Mouse (Mus musculus) embryonic facial prominence, embryonic 13.5 days (tissue): ENCODE data around the gene Il2rb. TPM values are rescaled to one million over a fixed set of nuclear protein-coding genes. Genes with fewer than 3 reads are reported as not detected.
A peak's percentile ranks its signal among the peaks of the same experiment; 100 is the strongest.

Source experiments
- ATAC-seq: fragments of 200-750 bp; cut with Nextera tagmentation; 2 replicates; pipeline ENCODE4 v1.8.0; 2017; ENCODE audit warnings: low read depth; ENCODE audit not compliant: insufficient number of reproducible peaks, insufficient read depth, low FRiP score, low TSS enrichment
- H3K27ac ChIP-seq: fragments of 300-500 bp; sonication (generic); 2 replicates; pipeline ENCODE4 v1.5.1; 2015; ENCODE audit warnings: moderate library complexity, mild to moderate bottlenecking, inconsistent platforms
- H3K27me3 ChIP-seq: fragments of 300-500 bp; sonication (generic); 2 replicates; pipeline ENCODE4 v1.6.1; 2015; ENCODE audit warnings: mild to moderate bottlenecking, inconsistent platforms
- H3K36me3 ChIP-seq: fragments of 300-500 bp; sonication (generic); 2 replicates; pipeline ENCODE4 v1.6.1; 2015; ENCODE audit warnings: mild to moderate bottlenecking, inconsistent platforms
- H3K4me1 ChIP-seq: fragments of 300-500 bp; sonication (generic); 2 replicates; pipeline ENCODE4 v1.6.1; 2015; ENCODE audit warnings: inconsistent platforms
- H3K4me2 ChIP-seq: fragments of 300-500 bp; sonication (generic); 2 replicates; pipeline ENCODE4 v1.6.1; 2015; ENCODE audit warnings: moderate library complexity, mild to moderate bottlenecking, inconsistent platforms
- H3K4me3 ChIP-seq: fragments of 300-500 bp; sonication (generic); 2 replicates; pipeline ENCODE4 v1.5.1; 2015; ENCODE audit warnings: mild to moderate bottlenecking, inconsistent platforms
- H3K9ac ChIP-seq: fragments of 300-500 bp; sonication (generic); 2 replicates; pipeline ENCODE4 v1.6.1; 2015; ENCODE audit warnings: mild to moderate bottlenecking, inconsistent platforms
- H3K9me3 ChIP-seq: fragments of 300-500 bp; sonication (generic); 2 replicates; pipeline ENCODE4 v1.6.1; 2016; ENCODE audit warnings: inconsistent platforms
- WGBS: fragments of 180-500 bp; shearing (Covaris S2); methylation state at CpG from one replicate; pipeline ENCODE4 v1.1.7; 2015; ENCODE audit warnings: mixed read lengths; 5-methylcytosine and 5-hydroxymethylcytosine counted together
- polyA plus RNA-seq: library from polyadenylated mRNA; unstranded; fragments of >200 nt; fragmentation: Nextera tagmentation; extraction: Ambion mirVana; gene quantifications from 2 replicates; pipeline ENCODE4 v1.2.1, GENCODE M21; 2015

Gene Il2rb
- polyA plus RNA-seq, 1 experiment from 2014 or later, result 0.28 TPM

GRCm38 (mm10) chr15:78429871-78430622 lies 65.0 kb downstream of the Il2rb start:
- ATAC-seq, result no peak
- Histone ChIP-seq H3K4me2 (peak overlapping the region; percentile 80), H3K27ac (peak overlapping the region; percentile 51), H3K4me3 (peak overlapping the region; percentile 76), H3K27me3 (0 out of 2 replicates have a peak, but pooled peaks cover 4% of the 10 kb centered on the region), H3K9me3 (no peaks in the 10 kb centered on the region), H3K9ac (peak overlapping the region; percentile 82), H3K36me3 (peaks cover 43% of the 10 kb centered on the region), H3K4me1 (peaks cover 25% of the 10 kb centered on the region)
- WGBS, result 65% methylated on average over 13 of the region's 13 CpGs

Other genes with a start within 250 kb of the Il2rb start
- gene Csf2rb2, start 189.6 kb downstream of the Il2rb start, polyA plus RNA-seq, result 0.23 and 0.70 TPM in 2 replicates
- 1.6 and 1.9 TPM in 2 replicates for gene Csf2rb, start 169.5 kb downstream of the Il2rb start, polyA plus RNA-seq
- gene Tex33, start 99.4 kb downstream of the Il2rb start, polyA plus RNA-seq, result not detected in 2 replicates
- 22.6 and 25.9 TPM in 2 replicates for gene Tst, start 89.4 kb downstream of the Il2rb start, polyA plus RNA-seq
- 2.6 and 2.8 TPM in 2 replicates for gene Mpst, start 88.9 kb downstream of the Il2rb start, polyA plus RNA-seq
- gene Kctd17, start 66.7 kb downstream of the Il2rb start, polyA plus RNA-seq, result 49.5 and 50.6 TPM in 2 replicates
- gene Tmprss6, start 26.6 kb downstream of the Il2rb start, polyA plus RNA-seq, result 0.53 and 1.5 TPM in 2 replicates
- 38.6 and 41.2 TPM in 2 replicates for gene C1qtnf6, start 36.1 kb upstream of the Il2rb start, polyA plus RNA-seq
- gene Sstr3, start 49.4 kb upstream of the Il2rb start, polyA plus RNA-seq, result 0.45 TPM in 1 of 2 replicates, not detected in the other
- gene Rac2, start 77.5 kb upstream of the Il2rb start, polyA plus RNA-seq, result 13.3 and 13.4 TPM in 2 replicates
- gene Cyth4, start 101.8 kb upstream of the Il2rb start, polyA plus RNA-seq, result 8.5 and 10.1 TPM in 2 replicates
- 0.06 TPM in 1 of 2 replicates, not detected in the other for gene Elfn2, start 223.5 kb upstream of the Il2rb start, polyA plus RNA-seq